Mouse (Mus musculus) bone marrow, adult 2 months (tissue): ENCODE measurements around the gene Gpx3.

ENCODE experiments used
- CTCF ChIP-seq: fragments of 200-500 bp; IDR thresholded peaks from 2 replicates; pipeline ENCODE4 v1.5.1; 2011; ENCODE audit warnings: low read length, control low read depth; ENCODE audit not compliant: control insufficient read depth, insufficient read depth
- POLR2A ChIP-seq: fragments of 200-500 bp; IDR thresholded peaks from 2 replicates; pipeline ENCODE4 v1.6.1; 2011; ENCODE audit warnings: low read depth, mild to moderate bottlenecking, control low read depth, low read length, borderline replicate concordance; ENCODE audit not compliant: control insufficient read depth

DNA sequence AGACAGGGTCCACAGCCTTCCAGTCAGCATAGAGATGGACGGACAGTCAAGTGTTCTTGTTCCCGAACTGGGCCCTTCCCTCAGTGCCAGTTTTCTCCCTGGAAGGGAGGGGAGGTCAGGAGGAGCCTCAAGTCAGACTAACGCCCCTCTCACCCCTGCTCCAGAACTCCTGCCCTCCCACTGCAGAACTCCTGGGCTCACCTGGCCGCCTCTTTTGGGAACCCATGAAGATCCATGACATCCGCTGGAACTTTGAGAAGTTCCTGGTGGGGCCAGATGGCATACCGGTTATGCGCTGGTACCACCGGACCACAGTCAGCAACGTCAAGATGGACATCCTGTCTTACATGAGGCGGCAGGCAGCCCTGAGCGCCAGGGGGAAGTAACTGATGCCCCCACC is 7.0 kb downstream of the Gpx3 start:
- TF ChIP-seq CTCF (no peak), POLR2A (no peak)
